Mouse (Mus musculus) midbrain, embryonic 11.5 days (tissue): ENCODE results near the gene Ociad2. TPM values are rescaled to one million over a fixed set of nuclear protein-coding genes. Genes with fewer than 3 reads are reported as not detected.
A peak's percentile ranks its signal among the peaks of the same experiment; 100 is the strongest.

Source experiments
- ATAC-seq: fragments of 200-750 bp; cut with Nextera tagmentation; 2 replicates; pipeline ENCODE4 v1.8.0; 2017; ENCODE audit warnings: moderate TSS enrichment, moderate library complexity; ENCODE audit not compliant: low FRiP score
- DNase-seq: peaks from one replicate; pipeline ENCODE4 v3.0.0; 2015; ENCODE audit warnings: low spot score; ENCODE audit errors: missing footprints
- H3K27ac ChIP-seq: fragments of 300-500 bp; sonication (generic); 2 replicates; pipeline ENCODE4 v1.5.1; 2014; ENCODE audit warnings: low read depth, low read length
- H3K27me3 ChIP-seq: fragments of 300-500 bp; sonication (generic); 2 replicates; pipeline ENCODE4 v1.6.1; 2014; ENCODE audit warnings: mild to moderate bottlenecking, low read length, moderate library complexity, mixed read lengths; ENCODE audit not compliant: control insufficient read depth, insufficient read depth
- H3K36me3 ChIP-seq: fragments of 300-500 bp; sonication (generic); 2 replicates; pipeline ENCODE4 v1.6.1; 2014; ENCODE audit warnings: mild to moderate bottlenecking, low read length, moderate library complexity, mixed read lengths; ENCODE audit not compliant: control insufficient read depth, insufficient read depth
- H3K4me1 ChIP-seq: fragments of 300-500 bp; sonication (generic); 2 replicates; pipeline ENCODE4 v1.6.1; 2014; ENCODE audit warnings: low read length; ENCODE audit not compliant: control insufficient read depth, insufficient read depth
- H3K4me2 ChIP-seq: fragments of 300-500 bp; sonication (generic); 2 replicates; pipeline ENCODE4 v1.6.1; 2014; ENCODE audit warnings: mild to moderate bottlenecking, moderate library complexity
- H3K4me3 ChIP-seq: fragments of 300-500 bp; sonication (generic); 2 replicates; pipeline ENCODE4 v1.5.1; 2014; ENCODE audit warnings: low read depth, low read length
- H3K9ac ChIP-seq: fragments of 300-500 bp; sonication (generic); 2 replicates; pipeline ENCODE4 v1.6.1; 2014; ENCODE audit warnings: low read length
- H3K9me3 ChIP-seq: fragments of 300-500 bp; sonication (generic); 2 replicates; pipeline ENCODE4 v1.6.1; 2016; ENCODE audit warnings: low read length; ENCODE audit not compliant: control insufficient read depth
- WGBS: fragments of 180-500 bp; shearing (Covaris S2); extraction: QIAGEN DNeasy Blood & Tissue Kit; methylation state at CpG from one replicate; pipeline ENCODE4 v1.1.7; 2014; 5-methylcytosine and 5-hydroxymethylcytosine counted together
- polyA plus RNA-seq: library from polyadenylated mRNA; unstranded; fragments of >200 nt; fragmentation: Nextera tagmentation; extraction: Ambion mirVana; gene quantifications from 2 replicates; pipeline ENCODE4 v1.2.1, GENCODE M21; 2014

Gene Ociad2
- polyA plus RNA-seq, 1 experiment from 2014 or later, result 13.5 TPM

GRCm38 (mm10) chr5:73342701-73343355 lies 2.0 kb upstream of the Ociad2 start:
- Histone ChIP-seq H3K4me2 (no peak overlapping the region), H3K4me1 (peaks cover 16% of the 10 kb centered on the region), H3K36me3 (no peaks in the 10 kb centered on the region), H3K9ac (no peak overlapping the region), H3K27me3 (no peaks in the 10 kb centered on the region), H3K27ac (no peak overlapping the region), H3K9me3 (no peaks in the 10 kb centered on the region), H3K4me3 (no peak overlapping the region)
- ATAC-seq (no peak), DNase-seq (no peak)
- WGBS, result 91% methylated on average over 22 of the region's 22 CpGs

- 93% methylated on average over 9 of the region's 9 CpGs for WGBS
- Histone ChIP-seq H3K27me3 (no peaks in the 10 kb centered on the region), H3K9ac (no peak overlapping the region), H3K4me2 (no peak overlapping the region), H3K9me3 (no peaks in the 10 kb centered on the region), H3K27ac (no peak overlapping the region), H3K4me3 (no peak overlapping the region), H3K4me1 (peaks cover 17% of the 10 kb centered on the region), H3K36me3 (no peaks in the 10 kb centered on the region)
- ATAC-seq, result no peak
- no peak for DNase-seq
Measured at GRCm38 (mm10) chr5:73339779-73340722, 777 bp downstream of the Ociad2 start.

- H3K4me2 ChIP-seq, result peak overlapping the region; percentile 60
- no peaks in the 10 kb centered on the region for H3K9me3 ChIP-seq
- peaks cover 6% of the 10 kb centered on the region for H3K4me1 ChIP-seq
- H3K27me3 ChIP-seq, result no peaks in the 10 kb centered on the region
- peak; percentile 92 for DNase-seq
- H3K4me3 ChIP-seq, result peak overlapping the region; percentile 55
- peak overlapping the region; percentile 74 for H3K9ac ChIP-seq
- WGBS, result 42% methylated on average over 14 of the region's 14 CpGs
- no peaks in the 10 kb centered on the region for H3K36me3 ChIP-seq
- peak; percentile 49 for ATAC-seq
- no peak overlapping the region for H3K27ac ChIP-seq
Measured at GRCm38 (mm10) chr5:73338832-73339163, 2.0 kb downstream of the Ociad2 start.

GRCm38 (mm10) chr5:73337961-73338831 lies 2.6 kb downstream of the Ociad2 start:
- Histone ChIP-seq H3K4me2 (peak overlapping the region; percentile 60), H3K27me3 (no peaks in the 10 kb centered on the region), H3K9ac (peak overlapping the region; percentile 74), H3K27ac (no peak overlapping the region), H3K9me3 (no peaks in the 10 kb centered on the region), H3K36me3 (no peaks in the 10 kb centered on the region), H3K4me3 (peak overlapping the region; percentile 55), H3K4me1 (peaks cover 6% of the 10 kb centered on the region)
- DNase-seq, result peak; percentile 92
- ATAC-seq, result peak; percentile 76
- 3% methylated on average over 40 of the region's 41 CpGs for WGBS

GRCm38 (mm10) chr5:73336448-73336847 lies 4.4 kb downstream of the Ociad2 start:
- WGBS, result 90% methylated on average over 5 of the region's 5 CpGs
- Histone ChIP-seq H3K9me3 (no peaks in the 10 kb centered on the region), H3K36me3 (no peaks in the 10 kb centered on the region), H3K27me3 (no peaks in the 10 kb centered on the region), H3K4me2 (no peak overlapping the region), H3K9ac (no peak overlapping the region), H3K27ac (no peak overlapping the region), H3K4me1 (peaks cover 6% of the 10 kb centered on the region), H3K4me3 (no peak overlapping the region)
- ATAC-seq, result no peak
- no peak for DNase-seq

- no peaks in the 10 kb centered on the region for H3K4me1 ChIP-seq
- no peak overlapping the region for H3K4me2 ChIP-seq
- no peaks in the 10 kb centered on the region for H3K27me3 ChIP-seq
- ATAC-seq, result no peak
- no peaks in the 10 kb centered on the region for H3K36me3 ChIP-seq
- no peak overlapping the region for H3K27ac ChIP-seq
- H3K4me3 ChIP-seq, result no peak overlapping the region
- no peaks in the 10 kb centered on the region for H3K9me3 ChIP-seq
- WGBS, result 63% methylated on average over 4 of the region's 4 CpGs
- no peak for DNase-seq
- H3K9ac ChIP-seq, result no peak overlapping the region
Measured at GRCm38 (mm10) chr5:73331002-73331401, 9.8 kb downstream of the Ociad2 start.

GRCm38 (mm10) chr5:73324526-73325170 lies 16.2 kb downstream of the Ociad2 start:
- DNase-seq (no peak), ATAC-seq (no peak)
- Histone ChIP-seq H3K27me3 (no peaks in the 10 kb centered on the region), H3K27ac (no peak overlapping the region), H3K9ac (no peak overlapping the region), H3K36me3 (no peaks in the 10 kb centered on the region), H3K9me3 (no peaks in the 10 kb centered on the region), H3K4me1 (no peaks in the 10 kb centered on the region), H3K4me3 (no peak overlapping the region), H3K4me2 (no peak overlapping the region)
- 87% methylated on average over 8 of the region's 8 CpGs for WGBS

GRCm38 (mm10) chr5:73323602-73324001 lies 17.2 kb downstream of the Ociad2 start:
- Histone ChIP-seq H3K4me1 (no peaks in the 10 kb centered on the region), H3K9ac (no peak overlapping the region), H3K27me3 (no peaks in the 10 kb centered on the region), H3K4me2 (no peak overlapping the region), H3K9me3 (no peaks in the 10 kb centered on the region), H3K4me3 (no peak overlapping the region), H3K27ac (no peak overlapping the region), H3K36me3 (no peaks in the 10 kb centered on the region)
- ATAC-seq (no peak), DNase-seq (no peak)
- WGBS, result 86% methylated on average over 5 of the region's 5 CpGs
